Mouse (Mus musculus) embryo, embryonic 10.5 days (tissue): ENCODE results near the gene Fam166b.

ENCODE experiments used
- DNase-seq: peaks from one replicate; pipeline ENCODE4 v3.0.0-alpha.2; 2015; ENCODE audit warnings: low spot score

Fam166b gene

DNA sequence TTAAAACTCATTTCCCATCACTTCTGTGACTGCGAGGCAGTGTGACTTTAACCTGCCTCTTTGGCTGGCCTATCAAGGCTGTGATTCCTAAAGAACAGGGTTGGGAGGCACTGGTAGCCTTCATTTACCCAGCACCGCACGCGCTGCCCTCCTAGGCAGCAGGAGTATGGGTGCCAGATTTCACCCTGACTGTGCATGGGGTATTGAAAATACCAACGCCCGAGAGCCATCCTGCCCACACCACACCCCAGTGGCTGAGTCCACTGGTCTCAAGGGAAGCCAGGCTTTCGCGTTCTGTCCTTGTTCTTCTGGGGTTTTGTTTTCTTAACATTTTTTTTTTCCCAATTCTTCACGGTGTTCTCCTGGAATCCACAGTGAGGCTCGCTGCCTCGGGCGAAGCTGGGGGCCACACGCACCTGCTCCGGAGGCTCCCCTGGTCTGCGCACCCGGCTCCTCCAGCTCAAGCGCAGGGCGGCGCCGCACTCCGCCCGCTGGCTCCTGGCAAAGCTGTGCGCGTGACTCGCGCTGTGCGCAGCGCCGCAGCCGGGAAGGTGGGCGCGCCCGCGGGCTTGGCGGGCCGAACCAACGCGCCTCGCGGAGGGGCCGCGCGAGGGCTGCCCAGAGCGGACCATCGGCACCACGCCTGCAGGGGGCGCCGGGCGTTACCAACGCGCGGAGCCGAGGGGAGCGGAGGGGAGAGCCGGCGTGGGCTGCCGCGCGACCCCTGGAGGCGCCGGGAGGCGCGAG is 47.4 kb downstream of the Fam166b start, which contains the start of gene Rusc2:
Rusc2 (plus strand) TSS at position 572 of the 747 bp plus-strand sequence.
- DNase-seq = peak; percentile 83

- DNase-seq = no peak
Observed at GRCm38 (mm10) chr4:43380951-43381350, 48.0 kb downstream of the Fam166b start.

DNA sequence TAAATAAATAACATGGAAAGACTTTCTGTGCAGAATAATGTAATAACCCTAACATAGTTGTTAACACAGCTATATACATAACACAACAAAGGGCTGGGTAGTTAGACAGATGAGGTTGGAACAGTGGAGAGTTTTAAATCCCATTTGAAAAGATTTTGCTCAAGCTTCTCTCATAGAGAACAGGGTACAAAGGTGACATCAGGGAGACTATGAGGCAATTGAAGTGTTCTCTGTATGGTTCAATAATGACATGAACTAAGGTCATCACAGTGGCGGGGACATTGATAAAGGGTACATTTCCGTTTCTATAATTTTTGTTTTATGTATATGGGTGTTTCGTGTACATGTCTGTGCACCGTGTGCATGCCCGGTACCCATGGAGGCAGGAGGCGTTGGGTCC is 49.3 kb downstream of the Fam166b start:
- no peak for DNase-seq
